Mouse (Mus musculus) megakaryocyte, adult 5-6 weeks (primary cell): ENCODE data around the gene Ltk. TPM values are rescaled to one million over a fixed set of nuclear protein-coding genes. Genes with fewer than 3 reads are reported as not detected.
A peak's percentile ranks its signal among the peaks of the same experiment; 100 is the strongest.
"Not testable (repeated sequence)": the region's sequence is repeated elsewhere in the genome, so short reads cannot be mapped to it uniquely, and the experiment has no call there.

ENCODE experiments used
- ATAC-seq: 2 replicates; pipeline ENCODE4 v1.8.0; 2016; ENCODE audit warnings: mild to moderate bottlenecking, inconsistent platforms; ENCODE audit not compliant: poor library complexity, severe bottlenecking
- total RNA-seq, 2 experiments: library from RNA; stranded (forward) in 1 of 2; stranded (reverse) in 1 of 2; fragments of 153-499, 151-499 nt in 1 of 2; fragments of 221-1000, 200-1000 nt in 1 of 2; gene quantifications; 2 replicates each; pipeline versions ENCODE4 v1.2.3 to v1.2.4; 2015 to 2017

Gene Ltk
- total RNA-seq, 2 experiments from 2014 or later: not detected

DNA sequence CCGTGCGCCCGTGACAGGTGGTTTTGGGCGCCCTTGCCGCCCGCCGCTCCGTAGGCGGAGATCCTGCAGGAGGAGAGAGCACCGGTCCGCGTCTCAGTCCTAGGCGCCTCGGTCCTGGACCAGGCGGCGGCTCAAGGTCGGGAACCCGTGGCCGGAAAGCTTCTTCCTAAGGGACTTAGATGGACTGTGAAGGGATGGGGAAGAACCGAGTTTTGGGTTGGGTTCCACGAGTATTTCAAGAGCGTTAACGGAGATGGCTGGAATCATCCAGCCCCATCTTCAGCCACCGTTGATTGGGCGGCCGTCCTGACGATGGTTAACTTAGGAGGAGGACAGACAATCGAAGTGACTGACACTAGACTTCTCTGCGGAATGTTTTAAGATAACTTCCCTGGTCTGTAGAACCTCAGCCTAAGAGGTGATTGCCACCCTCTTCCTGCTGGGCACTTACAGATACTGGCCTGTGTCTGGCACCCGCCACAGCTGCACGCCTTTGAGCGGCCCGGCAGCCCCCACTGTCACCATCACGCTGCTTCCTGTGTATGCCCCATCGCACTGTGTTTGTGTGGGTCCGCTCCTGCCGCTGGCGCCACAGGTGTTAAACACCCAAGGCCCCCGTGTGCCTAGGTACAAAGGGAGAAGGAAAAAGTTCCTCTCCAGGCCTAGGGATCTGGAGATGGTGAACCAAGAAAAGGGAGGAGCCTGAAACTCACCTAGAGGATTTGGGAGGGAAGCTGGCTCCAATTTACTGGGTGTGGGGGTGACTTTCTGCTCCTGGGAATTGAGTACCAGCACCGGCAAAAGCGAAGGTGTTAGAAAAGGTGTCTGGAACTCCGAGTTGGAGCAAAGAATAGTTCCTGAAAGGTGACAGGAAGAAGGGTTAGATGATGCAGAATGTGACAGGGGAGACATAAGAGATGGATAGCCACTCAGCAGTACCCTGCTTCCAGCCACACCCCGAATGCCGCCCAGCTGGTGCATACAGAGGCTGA lies 1.1 kb downstream of the Ltk start:
- ATAC-seq: peak; percentile 9; the same call in 1 of the 2 replicates

DNA sequence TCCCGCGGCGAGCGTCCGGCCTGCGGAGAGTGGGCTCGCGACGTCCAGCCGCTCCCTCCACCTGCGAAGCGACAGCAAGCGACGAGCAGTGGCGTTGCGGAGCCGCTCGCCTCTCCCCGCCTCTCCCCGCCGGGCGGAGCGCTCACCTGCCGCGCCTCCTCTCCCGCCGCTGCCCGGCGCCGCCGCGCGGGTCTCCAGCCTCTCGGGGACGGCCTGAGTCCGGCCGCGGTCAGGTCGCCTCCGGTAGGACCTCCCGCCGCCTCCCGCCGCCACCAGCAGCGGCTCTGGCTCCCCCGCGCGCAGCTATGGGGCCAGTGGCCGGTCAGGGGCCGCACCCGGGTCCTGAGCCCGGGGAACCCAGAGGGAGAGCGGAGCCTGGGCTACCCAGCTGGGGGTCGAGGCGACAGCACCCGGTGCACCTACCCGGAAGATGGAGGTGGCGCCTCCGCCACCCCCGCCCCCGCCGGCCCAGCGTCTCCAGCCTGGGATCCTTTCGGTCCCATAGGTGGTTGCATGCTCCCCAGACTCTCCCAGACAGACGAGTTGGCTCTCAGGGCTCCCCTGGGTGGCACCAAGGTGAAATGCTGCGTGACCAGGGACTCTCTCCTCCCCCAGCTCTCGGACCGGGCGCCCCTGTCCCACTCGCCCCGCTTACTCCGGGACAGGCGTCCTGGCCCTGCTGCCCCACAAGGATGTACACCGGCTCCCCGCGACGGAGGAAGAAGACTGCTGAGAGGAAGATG lies 2.0 kb downstream of the Ltk start:
- ATAC-seq: peak; percentile 39

DNA sequence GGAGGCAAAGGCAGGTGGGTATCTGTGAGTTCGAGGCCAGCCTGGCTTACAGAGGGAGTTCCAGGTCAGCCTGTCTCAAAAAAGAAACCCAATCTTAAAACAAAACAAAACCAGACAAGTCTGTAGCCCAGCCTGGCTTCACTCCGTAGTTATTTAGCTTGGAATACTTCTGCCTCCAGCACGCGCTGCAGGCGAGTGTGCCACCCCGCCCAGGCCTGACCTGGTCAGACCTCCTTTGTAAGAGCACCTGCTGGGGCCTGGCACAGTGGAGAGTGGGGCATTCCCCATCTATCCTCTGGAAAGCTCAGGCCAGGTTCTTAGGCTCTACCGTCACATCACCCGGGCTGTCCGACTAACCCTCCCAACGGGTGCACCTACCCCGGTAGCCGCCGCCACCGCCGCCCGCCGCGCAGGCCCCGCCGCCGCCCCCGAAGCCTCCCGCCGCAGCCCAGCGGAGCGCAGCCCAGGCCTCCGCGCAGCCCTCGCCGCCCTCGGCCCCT lies 2.6 kb downstream of the Ltk start:
- 0 out of 2 replicates have a peak, but pooled peaks have one; percentile 7 for ATAC-seq

DNA sequence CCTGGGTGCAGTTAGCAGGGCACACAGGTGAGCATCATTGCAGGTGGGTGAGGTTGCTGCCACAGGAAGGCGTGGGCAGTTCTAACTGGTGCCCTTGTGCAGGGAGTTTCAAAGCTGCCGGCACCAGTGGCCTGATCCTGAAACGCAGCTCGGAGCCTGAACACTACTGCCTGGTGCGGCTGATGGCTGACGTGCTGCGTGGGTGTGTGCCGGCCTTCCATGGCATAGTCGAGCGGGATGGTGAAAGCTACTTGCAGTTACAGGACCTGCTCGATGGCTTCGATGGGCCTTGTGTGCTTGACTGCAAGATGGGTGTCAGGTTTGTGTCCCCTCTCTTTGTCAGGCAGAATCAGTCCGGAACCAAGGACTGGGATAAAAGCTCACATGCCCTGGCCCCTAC lies 11.0 kb downstream of the Ltk start:
- no peak for ATAC-seq

DNA sequence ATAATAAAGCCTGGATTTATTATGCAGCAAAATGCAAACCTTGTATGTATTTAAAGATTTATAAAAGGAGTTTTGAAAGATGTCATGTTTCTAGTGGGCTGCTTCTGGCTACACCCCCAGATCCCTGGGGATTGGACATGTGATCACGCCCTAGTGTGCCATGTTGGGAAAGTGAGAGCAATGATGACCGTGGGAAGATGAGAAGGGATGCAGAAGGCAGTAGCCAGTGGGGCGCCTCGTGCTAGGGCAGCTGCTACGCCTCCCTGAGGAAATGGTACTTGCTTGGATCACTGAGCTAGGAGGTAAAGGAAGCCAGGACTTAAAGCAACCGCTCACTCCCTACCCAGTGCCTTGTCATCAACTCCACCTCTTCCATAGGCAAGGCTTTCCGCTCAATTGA lies 12.7 kb downstream of the Ltk start:
- ATAC-seq: no peak

DNA sequence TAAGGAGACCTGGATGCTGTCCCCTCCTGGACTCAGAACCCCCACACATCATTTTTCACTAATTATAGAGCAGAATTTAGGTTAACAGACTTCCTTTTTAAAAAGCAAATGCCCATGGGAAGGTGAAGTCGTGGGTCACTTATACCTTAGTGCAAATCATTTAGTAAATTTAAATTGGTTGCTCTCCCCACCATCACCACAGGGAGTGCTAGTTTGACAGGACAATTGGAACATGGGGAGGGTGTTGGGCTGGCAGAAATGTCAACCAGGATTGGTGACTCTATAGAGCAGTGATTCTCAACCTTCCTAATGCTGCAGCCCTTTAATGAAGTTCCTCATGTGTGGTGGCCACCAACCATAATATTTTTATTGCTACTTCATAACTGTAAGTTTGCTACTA lies 14.9 kb downstream of the Ltk start:
- ATAC-seq: no peak

DNA sequence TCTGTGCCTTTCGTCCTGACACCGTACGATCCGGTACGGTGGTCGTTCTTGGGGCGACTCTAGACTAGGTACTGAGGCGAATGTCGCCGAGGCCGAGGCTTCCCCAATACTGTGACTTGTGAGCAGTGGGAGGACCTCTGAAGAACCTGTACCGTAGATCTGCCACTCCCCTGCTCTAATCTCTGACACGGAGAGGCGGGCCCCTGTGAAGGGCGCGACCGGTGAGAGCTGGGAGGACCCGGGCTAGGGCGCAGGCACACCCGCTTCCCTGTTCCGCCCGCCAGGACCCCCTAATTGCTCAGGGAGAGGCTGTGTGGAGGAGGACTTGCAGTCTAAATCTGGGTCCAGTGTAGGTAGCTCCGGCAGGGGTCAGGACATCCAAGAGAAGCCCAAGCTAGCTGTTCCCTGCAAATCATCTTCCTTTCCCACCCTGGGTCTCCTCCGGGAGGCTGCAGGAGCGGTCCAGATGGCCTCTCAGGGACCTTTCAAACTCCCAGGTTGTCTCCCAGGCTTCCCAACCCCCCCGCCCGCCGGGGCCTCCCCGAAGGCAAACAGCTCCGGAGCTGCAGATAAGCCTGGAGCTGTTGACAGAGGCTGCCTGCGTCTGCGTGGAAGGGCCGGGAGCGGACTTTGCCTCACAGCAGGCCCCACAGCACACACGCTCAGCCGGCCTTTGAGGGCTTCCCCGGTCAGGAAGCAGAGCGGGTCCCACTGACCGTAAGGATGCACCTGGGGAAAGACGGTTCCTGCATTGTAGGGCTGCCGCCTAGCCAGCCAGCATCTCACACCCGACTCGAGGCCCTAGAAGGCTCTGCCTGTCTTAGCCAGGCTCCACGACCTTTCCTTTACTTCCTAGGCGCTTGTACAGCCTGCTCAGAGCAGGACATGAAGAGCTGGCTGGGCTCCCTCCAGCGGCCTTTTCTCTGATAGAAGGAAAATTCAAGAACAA lies 15.8 kb downstream of the Ltk start:
- ATAC-seq: peak; percentile 13; the same call in 1 of the 2 replicates

DNA sequence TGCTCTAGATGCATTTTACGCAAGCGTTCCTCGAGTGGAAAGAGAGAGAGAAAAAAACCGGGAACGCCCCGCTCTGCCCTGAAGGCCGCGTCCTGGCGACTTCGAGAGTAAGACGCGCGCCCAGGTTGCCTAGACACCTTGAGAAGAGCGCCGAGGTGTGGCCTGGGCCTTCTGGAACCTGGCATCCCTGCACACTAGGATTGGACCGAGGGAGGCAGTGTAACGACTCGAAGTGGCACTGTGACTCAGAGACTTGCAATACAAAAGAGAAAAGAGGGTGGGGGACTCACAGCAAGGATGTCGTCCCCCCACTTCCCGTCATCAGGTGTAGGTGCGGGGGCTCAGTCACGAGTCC lies 16.4 kb downstream of the Ltk start:
- no peak for ATAC-seq

DNA sequence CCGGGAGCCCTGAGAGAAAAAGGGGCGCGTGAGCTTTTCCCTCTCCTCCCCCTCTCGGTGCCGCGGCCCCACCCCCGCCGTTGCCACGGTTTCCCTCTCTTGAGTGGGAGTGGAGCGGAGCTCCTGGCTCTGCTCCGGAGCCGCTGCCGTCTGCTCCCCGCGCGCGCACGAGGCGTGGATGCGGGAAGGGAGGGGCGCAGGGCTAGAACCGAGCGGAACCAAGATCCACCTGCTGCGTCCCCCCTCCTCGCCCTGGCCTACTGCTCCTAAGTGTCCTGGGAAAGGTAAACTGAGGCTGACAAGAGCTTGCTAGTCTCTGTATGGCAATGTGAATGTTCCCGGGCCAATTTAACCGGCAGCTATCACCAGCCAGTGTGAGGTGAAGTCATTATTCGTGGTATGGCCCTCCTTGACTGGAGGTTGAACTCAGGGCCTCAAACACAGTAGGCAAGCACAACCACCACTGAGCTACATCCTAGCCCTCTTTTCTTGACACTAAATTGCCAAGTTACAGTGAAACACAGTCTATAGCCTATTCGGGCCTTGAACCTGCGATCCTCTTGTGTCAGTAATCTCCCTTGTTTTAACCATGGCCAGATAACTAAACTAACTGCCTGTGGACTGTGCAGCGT lies 16.9 kb downstream of the Ltk start:
- ATAC-seq: no peak

DNA sequence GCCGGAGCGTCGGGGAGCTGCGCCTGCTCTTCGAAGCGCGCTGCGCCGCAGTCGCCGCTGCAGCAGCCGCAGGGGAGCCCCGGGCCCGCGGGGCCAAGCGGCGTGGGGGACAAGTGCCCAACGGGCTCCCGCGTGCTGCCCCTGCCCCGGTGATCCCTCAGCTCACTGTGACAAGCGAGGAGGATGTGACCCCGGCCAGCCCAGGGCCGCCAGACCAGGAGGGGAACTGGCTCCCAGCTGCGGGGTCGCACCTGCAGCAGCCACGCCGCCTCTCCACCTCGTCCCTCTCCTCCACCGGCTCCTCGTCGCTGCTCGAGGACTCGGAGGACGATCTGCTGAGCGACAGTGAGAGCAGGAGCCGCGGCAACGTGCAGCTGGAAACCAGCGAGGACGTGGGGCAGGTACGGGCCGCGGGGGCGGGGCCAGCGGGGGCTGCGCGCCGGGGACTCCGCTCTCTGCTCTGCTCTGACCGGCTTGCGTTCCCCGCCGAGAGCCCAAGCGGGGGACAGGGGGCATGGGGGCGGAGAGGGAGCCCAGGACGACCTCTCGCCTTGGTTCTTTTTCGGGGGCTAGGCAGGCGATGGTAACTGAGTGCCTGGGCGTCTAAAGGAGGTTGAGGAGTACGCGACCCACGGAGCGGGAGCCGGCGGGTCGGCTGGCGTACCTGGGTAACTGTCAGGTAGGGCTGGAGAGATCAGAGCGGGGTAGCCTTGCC lies 17.6 kb downstream of the Ltk start:
- ATAC-seq: peak; percentile 11; the same call in 1 of the 2 replicates

DNA sequence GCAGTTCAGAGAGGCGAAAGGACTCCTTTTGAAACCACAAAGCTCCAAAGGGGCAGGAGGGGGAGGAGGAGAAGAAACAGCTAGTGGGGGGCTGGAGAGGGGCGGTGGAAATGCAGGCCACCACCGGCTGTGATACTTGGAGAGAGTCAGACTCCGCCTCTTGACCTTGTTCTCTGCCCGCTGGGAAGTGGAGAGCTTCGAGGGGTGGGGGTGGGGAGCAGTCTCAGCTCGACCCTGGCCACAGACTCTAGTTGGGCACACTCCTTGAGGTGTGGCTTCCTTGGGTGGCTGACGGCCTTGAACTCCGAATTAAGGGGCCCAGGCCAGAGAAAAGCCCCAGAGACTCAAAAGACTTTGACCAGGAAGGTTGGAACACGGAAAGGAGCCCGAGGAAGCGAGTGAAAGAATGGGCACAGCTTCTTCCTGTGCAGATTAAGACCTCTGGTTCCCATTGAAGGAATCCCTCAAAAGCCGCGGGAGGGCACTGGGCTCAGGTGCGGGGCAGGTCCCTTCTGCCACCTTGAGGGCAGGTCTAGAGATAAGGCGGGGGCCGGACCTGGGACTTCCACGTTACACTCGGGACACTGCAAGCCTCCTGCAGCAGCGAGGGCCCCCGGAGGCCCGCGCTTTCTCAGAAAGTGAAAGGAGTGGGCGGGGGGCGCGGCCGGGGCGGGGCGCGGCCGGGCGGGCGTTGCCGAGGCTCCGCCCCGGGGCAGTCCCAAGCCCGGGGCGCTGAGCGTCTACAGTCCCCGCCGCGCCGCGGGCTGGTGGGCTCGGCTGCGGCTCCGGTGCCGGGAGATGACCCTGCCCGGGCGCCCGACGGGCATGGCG lies 18.4 kb downstream of the Ltk start, which contains the start of gene Itpka:
Gene Itpka, plus strand, starts transcription at position 757 of the 831 bp plus-strand sequence.
- ATAC-seq: peak; percentile 55

DNA sequence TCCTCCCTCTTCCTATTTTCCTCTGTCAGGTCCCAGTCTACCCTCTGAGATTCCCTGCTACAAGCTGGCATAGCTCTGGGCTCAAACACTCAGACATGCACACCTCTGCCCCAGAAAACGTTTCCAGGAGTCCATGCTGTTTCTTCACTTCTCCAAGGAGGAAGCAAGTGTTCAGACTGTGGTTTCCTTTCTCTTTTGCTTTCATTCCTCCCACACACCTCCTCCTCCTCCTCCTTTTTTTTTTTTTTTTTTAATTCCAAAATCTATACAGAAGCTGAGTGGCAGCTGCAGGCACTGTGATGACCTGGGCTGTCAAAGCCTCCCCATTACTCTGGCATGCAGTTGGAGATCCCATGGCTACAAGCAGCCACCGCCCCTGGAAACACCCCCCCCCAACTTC lies 19.7 kb downstream of the Ltk start:
- no peak for ATAC-seq

DNA sequence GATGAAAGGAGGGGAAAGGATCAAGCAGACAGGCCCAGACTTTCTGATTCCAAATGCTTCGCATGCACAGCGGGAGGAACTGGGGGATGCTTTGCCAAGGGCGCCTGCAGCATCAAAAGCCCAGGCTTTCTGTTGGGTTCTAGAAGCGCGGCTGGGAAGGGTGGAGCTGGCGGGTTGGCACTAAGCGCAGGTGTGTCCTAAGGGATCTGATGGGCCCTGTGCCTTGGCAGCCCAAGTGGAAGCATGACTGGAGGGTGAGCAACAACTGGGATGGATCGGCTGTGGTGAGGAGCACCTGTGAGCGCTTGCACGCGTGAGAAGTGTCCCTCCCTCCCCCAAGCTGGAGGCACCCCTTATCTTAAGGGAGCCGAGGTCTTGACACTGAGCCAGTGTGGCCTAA lies 23.1 kb downstream of the Ltk start:
- no peak for ATAC-seq

DNA sequence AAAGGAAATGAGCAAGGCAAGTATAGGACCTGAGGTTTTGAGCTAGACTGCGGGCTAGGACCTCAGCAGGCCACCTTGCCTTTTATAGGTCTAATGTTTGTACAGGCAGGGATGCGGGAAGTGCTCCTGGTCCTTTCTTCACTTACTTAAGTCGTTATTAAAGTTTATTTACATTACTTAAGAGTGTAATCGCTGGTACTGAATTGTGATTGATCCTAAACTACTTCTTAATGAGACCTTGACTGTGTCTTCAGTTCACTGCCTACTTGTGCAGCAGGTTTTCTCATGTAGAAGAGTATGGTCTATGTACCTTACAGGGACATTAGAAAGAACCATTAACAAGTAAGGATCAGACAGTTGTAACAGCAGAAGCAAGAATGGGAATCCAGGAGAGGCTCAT lies 29.5 kb downstream of the Ltk start:
- no peak for ATAC-seq

DNA sequence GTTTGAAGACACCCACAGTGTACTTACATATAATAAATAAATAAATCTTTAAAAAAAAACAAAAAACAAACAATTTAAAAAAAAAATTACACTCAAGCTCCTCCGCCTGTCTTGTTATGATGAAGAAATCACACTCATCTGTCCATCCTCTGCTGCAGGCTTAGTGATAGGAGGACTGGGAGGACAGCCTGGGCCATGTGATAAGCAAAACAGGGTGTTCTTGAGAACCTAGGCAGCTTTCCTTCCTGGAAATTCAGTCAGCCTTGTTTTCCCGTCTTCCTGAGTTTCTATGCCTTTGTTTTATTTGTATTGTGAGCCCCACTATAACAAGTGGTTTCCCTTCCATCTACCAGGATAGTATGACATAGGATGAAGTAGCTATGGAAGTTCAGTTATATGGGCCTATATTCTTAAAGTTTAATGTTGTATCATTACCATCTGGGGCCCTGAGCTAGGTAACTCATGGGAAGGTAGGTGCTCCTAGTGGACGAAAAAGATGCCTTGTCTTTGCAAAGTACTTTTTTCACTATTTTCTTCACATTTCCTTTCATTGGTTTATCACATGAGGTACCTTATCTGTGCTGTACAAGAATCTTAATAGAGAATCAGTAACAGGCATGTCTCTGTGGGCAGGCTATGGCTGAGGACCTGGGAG lies 32.3 kb downstream of the Ltk start:
- ATAC-seq: no peak

DNA sequence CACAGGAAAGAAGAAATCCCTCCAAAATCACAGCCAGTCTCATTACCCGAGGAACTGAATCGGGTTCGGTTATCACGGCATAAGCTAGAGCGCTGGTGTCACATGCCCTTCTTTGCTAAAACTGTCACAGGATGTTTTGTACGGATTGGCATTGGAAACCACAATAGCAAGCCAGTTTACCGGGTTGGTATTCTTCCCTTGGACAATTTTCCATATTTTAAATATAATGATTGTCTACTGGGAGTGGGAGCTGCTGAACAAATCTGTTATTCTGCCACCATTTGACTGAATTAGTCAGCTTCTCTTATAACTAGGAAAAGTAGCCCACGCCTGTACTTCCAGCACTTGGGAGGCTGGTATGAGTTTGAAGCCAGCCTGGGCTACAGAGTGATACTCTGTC lies 39.2 kb downstream of the Ltk start:
- ATAC-seq: no peak

DNA sequence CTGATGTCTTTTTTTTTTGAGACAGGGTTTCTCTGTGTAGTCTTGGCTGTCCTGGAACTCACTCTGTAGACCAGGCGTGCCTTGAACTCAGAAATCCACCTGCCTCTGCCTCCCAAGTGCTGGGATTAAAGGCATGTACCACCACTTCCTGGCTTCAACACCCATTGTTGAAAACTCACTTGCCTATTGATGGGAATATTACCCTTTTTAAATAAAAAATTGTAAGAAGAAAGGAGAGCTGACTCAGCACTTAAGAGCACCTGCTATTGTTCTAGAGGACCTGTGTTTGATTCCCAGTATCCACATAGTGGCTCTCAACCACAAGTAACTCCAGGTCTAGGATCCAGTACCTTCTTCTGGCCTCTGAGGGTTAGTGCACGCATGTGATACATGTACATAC lies 44.4 kb downstream of the Ltk start:
- ATAC-seq: not testable (repeated sequence)

DNA sequence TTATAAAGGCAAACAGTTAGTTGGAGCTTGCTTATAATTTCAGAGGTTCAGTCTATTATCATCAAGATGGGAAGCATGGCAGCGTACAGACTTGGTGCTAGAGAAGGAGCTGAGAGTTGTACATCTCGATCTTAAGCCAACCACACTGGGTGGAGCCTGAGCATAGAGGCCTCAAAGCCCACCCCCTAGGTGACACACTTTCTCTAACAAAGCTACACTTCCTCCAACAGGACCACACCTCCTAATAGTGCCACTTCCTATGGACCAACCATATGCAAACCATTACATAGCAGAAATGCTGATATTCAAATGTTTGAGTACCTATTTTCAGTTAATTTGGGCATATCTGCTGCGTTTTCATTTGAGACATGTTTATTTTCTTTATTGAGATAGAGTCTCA lies 50.2 kb downstream of the Ltk start:
- ATAC-seq: no peak
